Mouse (Mus musculus): ENCODE data around the gene Zfp831. TPM values are rescaled to one million over a fixed set of nuclear protein-coding genes. Genes with fewer than 3 reads are reported as not detected.

The Zfp831 gene
- polyA plus RNA-seq, 1 experiment from 2014 or later: not detected

- H3K4me2 ChIP-seq (ENCODE audit: low read length): no peak overlapping the region
- no peaks in the 10 kb centered on the region for H3K9me3 ChIP-seq (replicated peaks; ENCODE audit: control insufficient read depth, low read length)
- WGBS: 91% methylated on average over 5 of the region's 5 CpGs
- H3K4me3 ChIP-seq (ENCODE audit: low read depth, low read length): no peak overlapping the region
- no peak overlapping the region for H3K9ac ChIP-seq (ENCODE audit: low read length)
- ATAC-seq: no peak
- H3K36me3 ChIP-seq (ENCODE audit: control insufficient read depth, insufficient read depth, low read length): no peaks in the 10 kb centered on the region
- H3K4me1 ChIP-seq (ENCODE audit: control insufficient read depth, insufficient read depth, low read length): no peaks in the 10 kb centered on the region
- no peak overlapping the region for H3K27ac ChIP-seq (ENCODE audit: low read depth, low read length)
- H3K27me3 ChIP-seq (replicated peaks; ENCODE audit: control insufficient read depth, insufficient read depth, low read length): no peaks in the 10 kb centered on the region
- no peak for DNase-seq (ENCODE audit: low spot score)
Observed at GRCm38 (mm10) chr2:174731939-174732338, 88.6 kb downstream of the Zfp831 start.

GRCm38 (mm10) chr2:174735270-174735669, 91.9 kb downstream of the Zfp831 start:
- Histone ChIP-seq H3K27me3 (replicated peaks; ENCODE audit: control insufficient read depth, insufficient read depth, low read length) (no peaks in the 10 kb centered on the region), H3K4me3 (ENCODE audit: low read depth, low read length) (no peak overlapping the region), H3K36me3 (ENCODE audit: control insufficient read depth, insufficient read depth, low read length) (no peaks in the 10 kb centered on the region), H3K4me1 (ENCODE audit: control insufficient read depth, insufficient read depth, low read length) (no peaks in the 10 kb centered on the region), H3K4me2 (ENCODE audit: low read length) (no peak overlapping the region), H3K9ac (ENCODE audit: low read length) (no peak overlapping the region), H3K27ac (ENCODE audit: low read depth, low read length) (no peak overlapping the region), H3K9me3 (replicated peaks; ENCODE audit: control insufficient read depth, low read length) (no peaks in the 10 kb centered on the region)
- DNase-seq (ENCODE audit: low spot score): no peak
- ATAC-seq: no peak
- 100% methylated on average over 1 of the region's 1 CpGs for WGBS

- ATAC-seq (no peak), DNase-seq (ENCODE audit: low spot score) (no peak)
- 86% methylated on average over 1 of the region's 1 CpGs for WGBS
- no peak overlapping the region for H3K4me2 ChIP-seq (ENCODE audit: low read length)
- H3K36me3 ChIP-seq (ENCODE audit: control insufficient read depth, insufficient read depth, low read length): no peaks in the 10 kb centered on the region
- H3K4me1 ChIP-seq (ENCODE audit: control insufficient read depth, insufficient read depth, low read length): no peaks in the 10 kb centered on the region
- H3K27me3 ChIP-seq (replicated peaks; ENCODE audit: control insufficient read depth, insufficient read depth, low read length): no peaks in the 10 kb centered on the region
- H3K4me3 ChIP-seq (ENCODE audit: low read depth, low read length): no peak overlapping the region
- H3K9ac ChIP-seq (ENCODE audit: low read length): no peak overlapping the region
- no peaks in the 10 kb centered on the region for H3K9me3 ChIP-seq (replicated peaks; ENCODE audit: control insufficient read depth, low read length)
- H3K27ac ChIP-seq (ENCODE audit: low read depth, low read length): no peak overlapping the region
Observed at GRCm38 (mm10) chr2:174747182-174747581, 103.8 kb downstream of the Zfp831 start.

GRCm38 (mm10) chr2:174748381-174748780, 105.0 kb downstream of the Zfp831 start:
- Histone ChIP-seq H3K4me2 (ENCODE audit: low read length) (no peak overlapping the region), H3K9me3 (replicated peaks; ENCODE audit: control insufficient read depth, low read length) (no peaks in the 10 kb centered on the region), H3K4me1 (ENCODE audit: control insufficient read depth, insufficient read depth, low read length) (no peaks in the 10 kb centered on the region), H3K9ac (ENCODE audit: low read length) (no peak overlapping the region), H3K27ac (ENCODE audit: low read depth, low read length) (no peak overlapping the region), H3K27me3 (replicated peaks; ENCODE audit: control insufficient read depth, insufficient read depth, low read length) (no peaks in the 10 kb centered on the region), H3K36me3 (ENCODE audit: control insufficient read depth, insufficient read depth, low read length) (no peaks in the 10 kb centered on the region), H3K4me3 (ENCODE audit: low read depth, low read length) (no peak overlapping the region)
- DNase-seq (ENCODE audit: low spot score) (no peak), ATAC-seq (no peak)
- WGBS: 77% methylated on average over 8 of the region's 8 CpGs

- ATAC-seq (no peak), DNase-seq (ENCODE audit: low spot score) (no peak)
- Histone ChIP-seq H3K27ac (ENCODE audit: low read depth, low read length) (no peak overlapping the region), H3K4me1 (ENCODE audit: control insufficient read depth, insufficient read depth, low read length) (no peaks in the 10 kb centered on the region), H3K36me3 (ENCODE audit: control insufficient read depth, insufficient read depth, low read length) (no peaks in the 10 kb centered on the region), H3K9ac (ENCODE audit: low read length) (no peak overlapping the region), H3K27me3 (replicated peaks; ENCODE audit: control insufficient read depth, insufficient read depth, low read length) (no peaks in the 10 kb centered on the region), H3K4me3 (ENCODE audit: low read depth, low read length) (no peak overlapping the region), H3K4me2 (ENCODE audit: low read length) (no peak overlapping the region), H3K9me3 (replicated peaks; ENCODE audit: control insufficient read depth, low read length) (no peaks in the 10 kb centered on the region)
- 96% methylated on average over 1 of the region's 1 CpGs for WGBS
Observed at GRCm38 (mm10) chr2:174753197-174753596, 109.9 kb downstream of the Zfp831 start.

GRCm38 (mm10) chr2:174754231-174754630, 110.9 kb downstream of the Zfp831 start:
- Histone ChIP-seq H3K27me3 (replicated peaks; ENCODE audit: control insufficient read depth, insufficient read depth, low read length) (no peaks in the 10 kb centered on the region), H3K9me3 (replicated peaks; ENCODE audit: control insufficient read depth, low read length) (no peaks in the 10 kb centered on the region), H3K4me1 (ENCODE audit: control insufficient read depth, insufficient read depth, low read length) (no peaks in the 10 kb centered on the region), H3K4me2 (ENCODE audit: low read length) (no peak overlapping the region), H3K27ac (ENCODE audit: low read depth, low read length) (no peak overlapping the region), H3K9ac (ENCODE audit: low read length) (no peak overlapping the region), H3K4me3 (ENCODE audit: low read depth, low read length) (no peak overlapping the region), H3K36me3 (ENCODE audit: control insufficient read depth, insufficient read depth, low read length) (no peaks in the 10 kb centered on the region)
- DNase-seq (ENCODE audit: low spot score): no peak
- WGBS: 90% methylated on average over 1 of the region's 1 CpGs
- no peak for ATAC-seq

GRCm38 (mm10) chr2:174759189-174759588, 115.9 kb downstream of the Zfp831 start:
- 90% methylated on average over 4 of the region's 4 CpGs for WGBS
- no peaks in the 10 kb centered on the region for H3K36me3 ChIP-seq (ENCODE audit: control insufficient read depth, insufficient read depth, low read length)
- H3K9ac ChIP-seq (ENCODE audit: low read length): no peak overlapping the region
- H3K4me1 ChIP-seq (ENCODE audit: control insufficient read depth, insufficient read depth, low read length): no peaks in the 10 kb centered on the region
- no peak overlapping the region for H3K27ac ChIP-seq (ENCODE audit: low read depth, low read length)
- ATAC-seq (no peak), DNase-seq (ENCODE audit: low spot score) (no peak)
- no peak overlapping the region for H3K4me3 ChIP-seq (ENCODE audit: low read depth, low read length)
- no peaks in the 10 kb centered on the region for H3K9me3 ChIP-seq (replicated peaks; ENCODE audit: control insufficient read depth, low read length)
- H3K4me2 ChIP-seq (ENCODE audit: low read length): no peak overlapping the region
- H3K27me3 ChIP-seq (replicated peaks; ENCODE audit: control insufficient read depth, insufficient read depth, low read length): 0 out of 2 replicates have a peak, but pooled peaks cover 3% of the 10 kb centered on the region

Other genes with a start within 250 kb of the Zfp831 start
- gene Nelfcd, start 227.7 kb upstream of the Zfp831 start, polyA plus RNA-seq (2014; fragmentation: Nextera tagmentation; extraction: Ambion mirVana): 111 and 115 TPM in 2 replicates
- gene Ctsz, start 204.5 kb upstream of the Zfp831 start, polyA plus RNA-seq (2014; fragmentation: Nextera tagmentation; extraction: Ambion mirVana): 86.7 and 94.1 TPM in 2 replicates
- gene Tubb1, start 192.8 kb upstream of the Zfp831 start, polyA plus RNA-seq (2014; fragmentation: Nextera tagmentation; extraction: Ambion mirVana): 0.72 and 1.1 TPM in 2 replicates
- 664 and 832 TPM in 2 replicates for gene Atp5e, start 179.4 kb upstream of the Zfp831 start, polyA plus RNA-seq (2014; fragmentation: Nextera tagmentation; extraction: Ambion mirVana)
- gene Prelid3b, start 170.5 kb upstream of the Zfp831 start, polyA plus RNA-seq (2014; fragmentation: Nextera tagmentation; extraction: Ambion mirVana): 128 and 133 TPM in 2 replicates
- gene Edn3, start 117.1 kb downstream of the Zfp831 start, polyA plus RNA-seq (2014; fragmentation: Nextera tagmentation; extraction: Ambion mirVana): 5.6 and 6.2 TPM in 2 replicates

Data from forebrain, embryonic 14.5 days (tissue).